Comparison of ENCODE assay signal across 29 mouse cellular contexts in genomic region chr3:93481982-93482616, GRCm38 (mm10). TPM values are rescaled to one million over a fixed set of nuclear protein-coding genes. Genes with fewer than 3 reads are reported as not detected.
DNase-seq lines count a peak whose midpoint lies in the region; ATAC-seq and TF ChIP-seq lines count a peak whose summit lies in the region.
"Had no signal": no experiment of that assay in that cellular context is flagged by ENCODE, and none has a peak within 500 bp of the region (broad histone marks: within the 10 kb centered on the region; RNA-seq: fewer than 3 reads in every experiment).

No protein-coding gene starts in this region.

- no peak for TF ChIP-seq EP300 in lung, postnatal 0 days (IDR thresholded peaks at IDR 0.05)

- no peak overlapping the region for H3K4me3 ChIP-seq in embryonic facial prominence, embryonic 12.5 days
- H3K4me3 ChIP-seq in embryonic facial prominence, embryonic 10.5 days: no peak overlapping the region
- no peak overlapping the region for H3K4me3 ChIP-seq in lung, embryonic 14.5 days (ENCODE audit: low read depth, low read length)
- no peak overlapping the region for H3K4me3 ChIP-seq in lung, postnatal 0 days (ENCODE audit: low read depth, low read length)
- H3K4me3 ChIP-seq: forebrain, embryonic 10.5 days; forebrain, embryonic 13.5 days; heart, adult 2 months; heart, embryonic 10.5 days; heart, embryonic 13.5 days; intestine, embryonic 15.5 days had no signal

- 0 out of 2 replicates have a peak, but pooled peaks have one; percentile 22 for ATAC-seq in embryonic facial prominence, embryonic 12.5 days (ENCODE audit: insufficient number of reproducible peaks, insufficient read depth, low FRiP score, low TSS enrichment)
- peak; percentile 88 for ATAC-seq in lung, embryonic 14.5 days (ENCODE audit: insufficient read depth)
- peak; percentile 49 for ATAC-seq in lung, postnatal 0 days
- ATAC-seq: forebrain, embryonic 13.5 days; forebrain, embryonic 16.5 days; hindbrain, embryonic 16.5 days; intestine, embryonic 15.5 days; Patski had no signal

- no peak overlapping the region for H3K27ac ChIP-seq in embryonic facial prominence, embryonic 12.5 days
- no peak overlapping the region for H3K27ac ChIP-seq in embryonic facial prominence, embryonic 10.5 days (replicated peaks)
- no peak overlapping the region for H3K27ac ChIP-seq in lung, embryonic 14.5 days (ENCODE audit: low read depth)
- H3K27ac ChIP-seq in lung, postnatal 0 days (ENCODE audit: low read length): no peak overlapping the region
- H3K27ac ChIP-seq: forebrain, embryonic 10.5 days; forebrain, embryonic 13.5 days; heart, adult 2 months; heart, embryonic 10.5 days; heart, embryonic 13.5 days; intestine, embryonic 15.5 days had no signal

- no peak overlapping the region for H3K4me2 ChIP-seq in embryonic facial prominence, embryonic 12.5 days (replicated peaks)
- H3K4me2 ChIP-seq in lung, embryonic 14.5 days: no peak overlapping the region
- no peak overlapping the region for H3K4me2 ChIP-seq in lung, postnatal 0 days (replicated peaks; ENCODE audit: low read depth, low read length)
- H3K4me2 ChIP-seq: forebrain, embryonic 13.5 days; heart, embryonic 13.5 days; intestine, embryonic 15.5 days had no signal

- no peak overlapping the region for H3K9ac ChIP-seq in embryonic facial prominence, embryonic 12.5 days
- no peak overlapping the region for H3K9ac ChIP-seq in lung, embryonic 14.5 days
- H3K9ac ChIP-seq in lung, postnatal 0 days (replicated peaks; ENCODE audit: low read depth): no peak overlapping the region
- H3K9ac ChIP-seq: forebrain, embryonic 13.5 days; heart, embryonic 13.5 days; intestine, embryonic 15.5 days had no signal

- DNase-seq in embryonic facial prominence, embryonic 10.5 days (ENCODE audit: low spot score): no peak
- DNase-seq in lung, embryonic 14.5 days: peak; percentile 48
- no peak for DNase-seq in lung, postnatal 36 days
- peak; percentile 47 for DNase-seq in lung, postnatal 0 days (ENCODE audit: low spot score)
- DNase-seq in lung, adult 18-20 months: no peak
- peak; percentile 11 for DNase-seq in embryo, embryonic 11 days
- no peak for DNase-seq in layer of hippocampus, adult 11-12 months (ENCODE audit: low spot score)
- DNase-seq: adrenal gland, postnatal 10 days; adrenal gland, postnatal 36 days; B cell, adult 2 months; cerebellum, adult 18-20 months; cerebellum, adult 9-10 months; cerebellum, postnatal 14 days; gastrocnemius, postnatal 10 days; gastrocnemius, postnatal 36 days; heart, adult 2 months; heart, postnatal 14 days had no signal

- H3K4me1 ChIP-seq in embryonic facial prominence, embryonic 12.5 days: no peaks in the 10 kb centered on the region
- no peaks in the 10 kb centered on the region for H3K4me1 ChIP-seq in embryonic facial prominence, embryonic 10.5 days
- H3K4me1 ChIP-seq in lung, embryonic 14.5 days (ENCODE audit: insufficient read depth): no peaks in the 10 kb centered on the region
- H3K4me1 ChIP-seq in lung, postnatal 0 days (ENCODE audit: insufficient read depth, low read depth, low read length): no peaks in the 10 kb centered on the region
- H3K4me1 ChIP-seq: forebrain, embryonic 10.5 days; forebrain, embryonic 13.5 days; heart, embryonic 10.5 days; intestine, embryonic 15.5 days had no signal

- no peaks in the 10 kb centered on the region for H3K27me3 ChIP-seq in embryonic facial prominence, embryonic 12.5 days
- no peaks in the 10 kb centered on the region for H3K27me3 ChIP-seq in embryonic facial prominence, embryonic 10.5 days (replicated peaks; ENCODE audit: low read depth, poor library complexity, severe bottlenecking)
- H3K27me3 ChIP-seq in lung, embryonic 14.5 days (ENCODE audit: insufficient read depth, low read length): no peaks in the 10 kb centered on the region
- no peaks in the 10 kb centered on the region for H3K27me3 ChIP-seq in lung, postnatal 0 days (replicated peaks; ENCODE audit: insufficient read depth, low read length)
- H3K27me3 ChIP-seq: CH12.LX; forebrain, embryonic 13.5 days; heart, embryonic 13.5 days; intestine, embryonic 15.5 days had no signal

- H3K36me3 ChIP-seq in embryonic facial prominence, embryonic 12.5 days: no peaks in the 10 kb centered on the region
- no peaks in the 10 kb centered on the region for H3K36me3 ChIP-seq in embryonic facial prominence, embryonic 10.5 days (replicated peaks)
- no peaks in the 10 kb centered on the region for H3K36me3 ChIP-seq in lung, embryonic 14.5 days (ENCODE audit: insufficient read depth)
- no peaks in the 10 kb centered on the region for H3K36me3 ChIP-seq in lung, postnatal 0 days (ENCODE audit: insufficient read depth, low read length)
- H3K36me3 ChIP-seq: forebrain, embryonic 10.5 days; G1E; heart, embryonic 10.5 days; heart, embryonic 13.5 days; intestine, embryonic 15.5 days had no signal

- 54% methylated on average over 2 of the region's 2 CpGs for WGBS in embryonic facial prominence, embryonic 12.5 days
- WGBS in embryonic facial prominence, embryonic 10.5 days: 72% methylated on average over 2 of the region's 2 CpGs
- WGBS in lung, embryonic 14.5 days: 50% methylated on average over 2 of the region's 2 CpGs
- WGBS in lung, postnatal 0 days: 37% methylated on average over 2 of the region's 2 CpGs

- no peak for TF ChIP-seq CTCF in lung, embryonic 14.5 days (IDR thresholded peaks at IDR 0.05; ENCODE audit: low read depth)
- TF ChIP-seq CTCF in lung, postnatal 0 days (IDR thresholded peaks at IDR 0.05): no peak

- H3K9me3 ChIP-seq in embryonic facial prominence, embryonic 12.5 days: no peaks in the 10 kb centered on the region
- no peaks in the 10 kb centered on the region for H3K9me3 ChIP-seq in embryonic facial prominence, embryonic 10.5 days
- no peaks in the 10 kb centered on the region for H3K9me3 ChIP-seq in lung, embryonic 14.5 days (ENCODE audit: low read depth, low read length)
- no peaks in the 10 kb centered on the region for H3K9me3 ChIP-seq in lung, postnatal 0 days (ENCODE audit: low read length)
- H3K9me3 ChIP-seq: forebrain, embryonic 10.5 days; forebrain, embryonic 13.5 days; heart, embryonic 10.5 days; heart, embryonic 13.5 days; intestine, embryonic 15.5 days had no signal

RNA-seq across cellular contexts. Expression of gene Tchhl1, which starts 13.5 kb away (rescaled TPM):
- not detected in 2 replicates for polyA plus RNA-seq in embryonic facial prominence, embryonic 12.5 days (2016; fragmentation: Nextera tagmentation; extraction: Ambion mirVana)
- polyA plus RNA-seq in embryonic facial prominence, embryonic 10.5 days (2016; fragmentation: Nextera tagmentation; extraction: Ambion mirVana): not detected in 2 replicates
- polyA plus RNA-seq in lung, embryonic 14.5 days (2014; fragmentation: Nextera tagmentation; extraction: Ambion mirVana): not detected in 2 replicates
- polyA plus RNA-seq in lung, postnatal 0 days (2015; fragmentation: Nextera tagmentation; extraction: Ambion mirVana): not detected in 2 replicates
- polyA plus RNA-seq: forebrain, embryonic 10.5 days; forebrain, embryonic 13.5 days; forebrain, embryonic 16.5 days; G1E; heart, adult 2 months; heart, embryonic 10.5 days; heart, embryonic 13.5 days; heart, embryonic 16.5 days; hindbrain, embryonic 16.5 days; intestine, embryonic 15.5 days had no signal

RNA-seq across cellular contexts. Expression of gene S100a11, which starts 38.2 kb away (rescaled TPM):
- polyA plus RNA-seq in embryonic facial prominence, embryonic 12.5 days (2016; fragmentation: Nextera tagmentation; extraction: Ambion mirVana): 833 and 880 TPM in 2 replicates
- polyA plus RNA-seq in embryonic facial prominence, embryonic 10.5 days (2016; fragmentation: Nextera tagmentation; extraction: Ambion mirVana): 351 and 395 TPM in 2 replicates
- 861 and 982 TPM in 2 replicates for polyA plus RNA-seq in lung, embryonic 14.5 days (2014; fragmentation: Nextera tagmentation; extraction: Ambion mirVana)
- 2,427 and 2,513 TPM in 2 replicates for polyA plus RNA-seq in lung, postnatal 0 days (2015; fragmentation: Nextera tagmentation; extraction: Ambion mirVana)
- polyA plus RNA-seq: G1E had no signal

RNA-seq across cellular contexts. Expression of gene Tchh, which starts 40.0 kb away (rescaled TPM):
- 0.65 and 0.76 TPM in 2 replicates for polyA plus RNA-seq in embryonic facial prominence, embryonic 12.5 days (2016; fragmentation: Nextera tagmentation; extraction: Ambion mirVana)
- polyA plus RNA-seq in embryonic facial prominence, embryonic 10.5 days (2016; fragmentation: Nextera tagmentation; extraction: Ambion mirVana): 0.29 and 0.32 TPM in 2 replicates
- polyA plus RNA-seq in lung, embryonic 14.5 days (2014; fragmentation: Nextera tagmentation; extraction: Ambion mirVana): 1.4 and 1.9 TPM in 2 replicates
- polyA plus RNA-seq in lung, postnatal 0 days (2015; fragmentation: Nextera tagmentation; extraction: Ambion mirVana): 4.2 and 5.1 TPM in 2 replicates
- polyA plus RNA-seq: G1E had no signal

Comparison
In these comparisons a context has a peak if more than half of its experiments do, and no peak if none do; other contexts are left out.
1. DNase-seq: peak in lung, embryonic 14.5 days (single experiment), lung, postnatal 0 days (single experiment) and embryo, embryonic 11 days (single experiment); none in embryonic facial prominence, embryonic 10.5 days (single experiment), lung, postnatal 36 days (single experiment), lung, adult 18-20 months (0 of 2) and layer of hippocampus, adult 11-12 months (single experiment).
2. ATAC-seq: peak in every context shown above with its lines; median percentile 88 in lung, embryonic 14.5 days; 49 in lung, postnatal 0 days; 22 in embryonic facial prominence, embryonic 12.5 days.